Mouse (Mus musculus): ENCODE measurements at regions not wholly inside any gene's neighbourhood (a gene's known extent, or its start where the extent isn't known, plus 50 kb on each side); places are given as distances from the start of the nearest gene placed in this dataset.

- intact Hi-C loops (cut with DNase I), result no loop called here
- no peak for TF ChIP-seq CTCF (IDR thresholded peaks at IDR 0.05)
- no peak for TF ChIP-seq EP300 (IDR thresholded peaks at IDR 0.05; ENCODE audit: insufficient read depth, low read depth, low read length)
- TF ChIP-seq POLR2A (IDR thresholded peaks at IDR 0.05; ENCODE audit: insufficient read depth, low read depth, low read length), result no peak
- no peak for DNase-seq
- Histone ChIP-seq H3K27ac (no peak overlapping the region), H3K4me1 (ENCODE audit: control insufficient read depth, insufficient read depth, low read length) (no peaks in the 10 kb centered on the region), H3K36me3 (ENCODE audit: control insufficient read depth, insufficient read depth, low read length) (no peaks in the 10 kb centered on the region), H3K9ac (ENCODE audit: low read depth, low read length) (no peak overlapping the region), H3K27me3 (ENCODE audit: control insufficient read depth, insufficient read depth, low read length) (no peaks in the 10 kb centered on the region), H3K4me3 (no peak overlapping the region), H3K79me2 (replicated peaks; ENCODE audit: control insufficient read depth, insufficient read depth, low read length) (no peaks in the 10 kb centered on the region)
- 80% methylated on average over 2 of the region's 2 CpGs for WGBS
Observed at GRCm38 (mm10) chr2:117980856-117981255, 130.8 kb upstream of the Thbs1 start.

- WGBS, result 92% methylated on average over 5 of the region's 5 CpGs
- Histone ChIP-seq H3K27me3 (ENCODE audit: control insufficient read depth, insufficient read depth, low read length) (no peaks in the 10 kb centered on the region; the same call in 1 of the 2 replicates), H3K4me1 (ENCODE audit: control insufficient read depth, insufficient read depth, low read length) (no peaks in the 10 kb centered on the region), H3K9ac (ENCODE audit: low read depth, low read length) (no peak overlapping the region), H3K4me3 (no peak overlapping the region), H3K79me2 (replicated peaks; ENCODE audit: control insufficient read depth, insufficient read depth, low read length) (no peaks in the 10 kb centered on the region), H3K27ac (no peak overlapping the region), H3K36me3 (ENCODE audit: control insufficient read depth, insufficient read depth, low read length) (no peaks in the 10 kb centered on the region)
- intact Hi-C loops (cut with DNase I), result no loop called here
- no peak for DNase-seq
- TF ChIP-seq CTCF (IDR thresholded peaks at IDR 0.05) (no peak), EP300 (IDR thresholded peaks at IDR 0.05; ENCODE audit: insufficient read depth, low read depth, low read length) (no peak), POLR2A (IDR thresholded peaks at IDR 0.05; ENCODE audit: insufficient read depth, low read depth, low read length) (no peak)
Observed at GRCm38 (mm10) chr2:117984569-117984968, 127.1 kb upstream of the Thbs1 start.

- Histone ChIP-seq H3K27me3 (ENCODE audit: control insufficient read depth, insufficient read depth, low read length) (no peaks in the 10 kb centered on the region; the same call in 1 of the 2 replicates), H3K9ac (ENCODE audit: low read depth, low read length) (no peak overlapping the region), H3K27ac (no peak overlapping the region), H3K4me1 (ENCODE audit: control insufficient read depth, insufficient read depth, low read length) (no peaks in the 10 kb centered on the region), H3K36me3 (ENCODE audit: control insufficient read depth, insufficient read depth, low read length) (no peaks in the 10 kb centered on the region), H3K79me2 (replicated peaks; ENCODE audit: control insufficient read depth, insufficient read depth, low read length) (no peaks in the 10 kb centered on the region), H3K4me3 (no peak overlapping the region)
- WGBS, result 57% methylated on average over 10 of the region's 10 CpGs
- no peak for DNase-seq
- intact Hi-C loops (cut with DNase I), result no loop called here
- TF ChIP-seq POLR2A (IDR thresholded peaks at IDR 0.05; ENCODE audit: insufficient read depth, low read depth, low read length) (no peak), EP300 (IDR thresholded peaks at IDR 0.05; ENCODE audit: insufficient read depth, low read depth, low read length) (no peak), CTCF (IDR thresholded peaks at IDR 0.05) (no peak)
Observed at GRCm38 (mm10) chr2:117987426-117988215, 124.1 kb upstream of the Thbs1 start.

GRCm38 (mm10) chr2:117988396-117989173 lies 123.1 kb upstream of the Thbs1 start:
- Histone ChIP-seq H3K36me3 (ENCODE audit: control insufficient read depth, insufficient read depth, low read length) (no peaks in the 10 kb centered on the region), H3K79me2 (replicated peaks; ENCODE audit: control insufficient read depth, insufficient read depth, low read length) (no peaks in the 10 kb centered on the region), H3K4me3 (no peak overlapping the region), H3K9ac (ENCODE audit: low read depth, low read length) (no peak overlapping the region), H3K27ac (no peak overlapping the region), H3K4me1 (ENCODE audit: control insufficient read depth, insufficient read depth, low read length) (no peaks in the 10 kb centered on the region), H3K27me3 (ENCODE audit: control insufficient read depth, insufficient read depth, low read length) (no peaks in the 10 kb centered on the region; the same call in 1 of the 2 replicates)
- TF ChIP-seq EP300 (IDR thresholded peaks at IDR 0.05; ENCODE audit: insufficient read depth, low read depth, low read length), result no peak
- no peak for TF ChIP-seq POLR2A (IDR thresholded peaks at IDR 0.05; ENCODE audit: insufficient read depth, low read depth, low read length)
- TF ChIP-seq CTCF (IDR thresholded peaks at IDR 0.05), result no peak
- 59% methylated on average over 11 of the region's 11 CpGs for WGBS
- no peak for DNase-seq
- intact Hi-C loops (cut with DNase I), result no loop called here

DNA sequence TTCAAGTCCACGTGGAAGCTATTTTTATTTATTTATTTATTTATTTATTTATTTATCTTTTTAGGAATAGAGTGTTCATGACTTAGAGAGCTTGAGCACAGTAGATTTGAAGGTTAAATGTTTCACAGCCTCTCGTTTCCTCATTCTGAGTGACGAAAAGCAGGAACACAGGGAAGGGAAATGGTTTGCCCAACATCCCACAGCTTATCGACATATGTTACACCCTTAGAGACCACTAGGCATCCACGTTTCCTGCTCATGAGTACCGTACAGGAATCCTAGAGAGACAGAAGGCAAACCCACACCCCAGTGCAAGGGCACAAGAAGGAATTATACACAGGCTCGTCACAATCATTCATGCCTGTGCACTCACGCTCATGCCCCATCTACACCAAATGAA lies 122.5 kb upstream of the Thbs1 start:
- Histone ChIP-seq H3K36me3 (ENCODE audit: control insufficient read depth, insufficient read depth, low read length) (no peaks in the 10 kb centered on the region), H3K79me2 (replicated peaks; ENCODE audit: control insufficient read depth, insufficient read depth, low read length) (no peaks in the 10 kb centered on the region), H3K9ac (ENCODE audit: low read depth, low read length) (no peak overlapping the region), H3K27me3 (ENCODE audit: control insufficient read depth, insufficient read depth, low read length) (no peaks in the 10 kb centered on the region; the same call in 1 of the 2 replicates), H3K4me3 (no peak overlapping the region), H3K27ac (no peak overlapping the region), H3K4me1 (ENCODE audit: control insufficient read depth, insufficient read depth, low read length) (no peaks in the 10 kb centered on the region)
- no peak for DNase-seq
- WGBS, result 54% methylated on average over 8 of the region's 8 CpGs
- intact Hi-C loops (cut with DNase I), result no loop called here
- TF ChIP-seq POLR2A (IDR thresholded peaks at IDR 0.05; ENCODE audit: insufficient read depth, low read depth, low read length) (no peak), EP300 (IDR thresholded peaks at IDR 0.05; ENCODE audit: insufficient read depth, low read depth, low read length) (no peak), CTCF (IDR thresholded peaks at IDR 0.05) (no peak)
